Mouse (Mus musculus) kidney, embryonic 14.5 days (tissue): ENCODE data around the gene Atp6v1e2. TPM values are rescaled to one million over a fixed set of nuclear protein-coding genes. Genes with fewer than 3 reads are reported as not detected.

ENCODE experiments used
- ATAC-seq: fragments of 200-750 bp; cut with Nextera tagmentation; 2 replicates; pipeline ENCODE4 v1.8.0; 2017; ENCODE audit warnings: moderate number of reproducible peaks, mild to moderate bottlenecking, moderate TSS enrichment, moderate library complexity; ENCODE audit not compliant: low FRiP score, low TSS enrichment
- H3K27ac ChIP-seq: fragments of 300-500 bp; sonication (generic); 2 replicates; pipeline ENCODE4 v1.5.1; 2014; ENCODE audit warnings: low read depth, mild to moderate bottlenecking, low read length, moderate library complexity, mixed read lengths
- H3K27me3 ChIP-seq: fragments of 300-500 bp; sonication (generic); 2 replicates; pipeline ENCODE4 v1.6.1; 2014; ENCODE audit warnings: mild to moderate bottlenecking, low read length; ENCODE audit not compliant: control insufficient read depth, insufficient read depth
- H3K36me3 ChIP-seq: fragments of 300-500 bp; sonication (generic); 2 replicates; pipeline ENCODE4 v1.6.1; 2014; ENCODE audit warnings: low read length, mixed read lengths; ENCODE audit not compliant: control insufficient read depth, insufficient read depth
- H3K4me1 ChIP-seq: fragments of 300-500 bp; sonication (generic); 2 replicates; pipeline ENCODE4 v1.6.1; 2014; ENCODE audit warnings: low read length, mixed read lengths; ENCODE audit not compliant: control insufficient read depth, insufficient read depth
- H3K4me2 ChIP-seq: fragments of 300-500 bp; sonication (generic); replicated peaks from 2 replicates; pipeline ENCODE4 v1.6.1; 2014; ENCODE audit warnings: low read depth, mild to moderate bottlenecking, low read length
- H3K4me3 ChIP-seq: fragments of 300-500 bp; sonication (generic); 2 replicates; pipeline ENCODE4 v1.5.1; 2014; ENCODE audit warnings: mild to moderate bottlenecking, low read length
- H3K9ac ChIP-seq: fragments of 300-500 bp; sonication (generic); 2 replicates; pipeline ENCODE4 v1.6.1; 2014; ENCODE audit warnings: low read depth, mild to moderate bottlenecking, low read length, moderate library complexity
- H3K9me3 ChIP-seq: fragments of 300-500 bp; sonication (generic); 2 replicates; pipeline ENCODE4 v1.6.1; 2016; ENCODE audit warnings: low read length; ENCODE audit not compliant: control insufficient read depth
- WGBS: fragments of 180-500 bp; shearing (Covaris S2); extraction: QIAGEN DNeasy Blood & Tissue Kit; methylation state at CpG from one replicate; pipeline ENCODE4 v1.1.7; 2014; 5-methylcytosine and 5-hydroxymethylcytosine counted together
- polyA plus RNA-seq: library from polyadenylated mRNA; unstranded; fragments of >200 nt; fragmentation: Nextera tagmentation; extraction: Ambion mirVana; gene quantifications from 2 replicates; pipeline ENCODE4 v1.2.1, GENCODE M21; 2014

Atp6v1e2 gene
- polyA plus RNA-seq, 1 experiment from 2014 or later, result not detected

DNA sequence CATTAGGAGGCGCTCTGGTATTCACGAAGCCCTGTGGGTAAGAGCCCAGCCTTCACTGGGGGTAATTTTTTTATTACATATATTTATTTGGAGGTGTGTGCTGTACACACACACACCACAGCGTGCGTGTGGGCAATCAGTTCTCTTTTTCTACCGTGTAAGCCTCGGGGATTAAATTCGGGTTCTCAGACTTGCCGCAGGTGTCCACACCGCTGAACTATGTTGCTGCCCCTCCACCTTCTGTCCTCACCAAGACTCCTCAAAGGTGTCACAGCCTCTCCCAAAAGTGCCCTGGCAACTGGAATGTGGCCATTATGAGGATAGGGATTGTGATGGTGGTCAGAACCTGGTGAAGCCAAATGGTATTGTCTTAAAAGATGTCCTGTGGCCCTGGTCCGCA, 30.6 kb downstream of the Atp6v1e2 start, which contains the start of gene Tmem247:
Gene Tmem247, plus strand, starts transcription at position 301 of the 400 bp plus-strand sequence.
- ATAC-seq, result no peak
- 95% methylated on average over 10 of the region's 10 CpGs for WGBS
- no peaks in the 10 kb centered on the region for H3K4me1 ChIP-seq

DNA sequence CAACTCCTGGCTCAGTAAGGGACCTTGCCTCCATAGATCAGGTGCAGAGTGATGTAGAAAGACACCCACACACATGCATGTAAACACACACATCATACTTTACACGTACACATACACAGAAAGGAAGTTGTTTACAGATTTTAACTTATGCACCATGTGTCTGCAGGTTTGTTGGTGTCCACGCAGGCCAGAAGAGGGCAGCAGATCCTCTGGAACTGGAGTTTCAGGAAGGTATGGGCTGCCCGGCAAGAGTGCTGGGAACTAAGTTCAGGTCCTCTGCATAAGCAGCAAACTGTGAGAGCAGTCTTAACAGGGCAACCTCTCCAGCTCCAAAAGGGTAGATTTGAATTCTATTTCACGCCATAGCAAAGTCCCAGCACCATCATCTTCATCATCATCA, 32.2 kb downstream of the Atp6v1e2 start:
- WGBS, result 81% methylated on average over 4 of the region's 4 CpGs
- ATAC-seq, result no peak
- Histone ChIP-seq H3K36me3 (no peaks in the 10 kb centered on the region), H3K9ac (no peak overlapping the region), H3K4me1 (no peaks in the 10 kb centered on the region), H3K9me3 (no peaks in the 10 kb centered on the region), H3K27ac (no peak overlapping the region), H3K4me3 (no peak overlapping the region), H3K4me2 (no peak overlapping the region), H3K27me3 (no peaks in the 10 kb centered on the region)

More for the DNA sequence above, 30.6 kb downstream of the Atp6v1e2 start, which contains the start of gene Tmem247:
- Histone ChIP-seq H3K27me3 (no peaks in the 10 kb centered on the region), H3K4me3 (no peak within 1 kb of the TSS), H3K27ac (no peak within 1 kb of the TSS), H3K9me3 (no peaks in the 10 kb centered on the region), H3K4me2 (no peak within 1 kb of the TSS), H3K36me3 (no peaks in the 10 kb centered on the region), H3K9ac (no peak within 1 kb of the TSS)

DNA sequence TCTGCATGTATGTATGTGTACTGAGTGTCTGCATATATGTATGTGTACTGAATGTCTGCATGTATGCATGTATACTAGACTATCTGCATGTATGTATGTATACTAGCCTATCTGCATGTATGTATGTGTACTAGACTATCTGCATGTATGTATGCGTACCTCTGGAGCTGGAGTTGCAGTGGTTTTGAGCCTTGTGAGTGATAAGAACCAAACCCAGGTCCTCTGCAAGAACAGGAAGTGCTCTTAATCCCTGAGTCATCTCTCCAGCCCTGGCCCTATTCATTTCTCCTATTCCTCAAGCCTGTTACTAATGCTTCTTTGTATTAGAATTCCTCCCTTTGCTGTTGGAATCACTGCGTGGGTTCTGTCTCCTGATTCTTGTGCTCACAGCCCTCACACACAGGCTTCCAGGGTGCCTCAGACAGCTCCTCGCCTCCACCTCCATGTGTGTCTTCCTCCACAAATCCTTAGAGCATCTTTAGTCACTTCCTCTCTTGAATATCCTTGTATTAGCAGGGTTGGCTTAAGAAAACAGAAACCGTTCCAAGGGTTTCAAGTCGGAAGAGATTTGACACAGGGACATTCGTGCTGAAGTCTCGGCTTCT, 34.6 kb downstream of the Atp6v1e2 start:
- Histone ChIP-seq H3K4me2 (no peak overlapping the region), H3K9me3 (no peaks in the 10 kb centered on the region), H3K27ac (no peak overlapping the region), H3K9ac (no peak overlapping the region), H3K4me3 (no peak overlapping the region), H3K4me1 (no peaks in the 10 kb centered on the region), H3K27me3 (no peaks in the 10 kb centered on the region), H3K36me3 (no peaks in the 10 kb centered on the region)
- no peak for ATAC-seq
- 73% methylated on average over 7 of the region's 7 CpGs for WGBS

DNA sequence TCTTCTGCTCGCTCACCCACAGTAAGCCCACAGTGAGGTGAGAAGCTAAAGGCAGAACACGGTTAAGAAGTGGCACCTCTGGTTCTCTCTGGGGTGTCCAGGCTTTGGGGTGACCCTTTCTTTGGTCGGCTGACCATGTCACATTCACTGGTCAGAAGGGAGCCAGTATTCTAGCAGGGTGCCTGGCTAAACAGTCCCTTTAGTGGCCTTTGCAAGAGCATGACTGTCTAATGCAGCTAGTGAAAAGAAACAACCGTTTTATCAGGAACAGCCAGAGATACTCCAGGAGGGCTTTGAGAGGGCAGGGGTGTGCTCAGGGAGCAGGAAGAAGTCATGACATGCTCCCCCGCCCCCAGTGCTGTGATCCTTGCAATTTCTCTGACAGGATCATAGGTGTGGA, 36.4 kb downstream of the Atp6v1e2 start:
- H3K9ac ChIP-seq, result no peak overlapping the region
- H3K4me3 ChIP-seq, result no peak overlapping the region
- H3K4me1 ChIP-seq, result no peaks in the 10 kb centered on the region
- no peak overlapping the region for H3K4me2 ChIP-seq
- no peaks in the 10 kb centered on the region for H3K9me3 ChIP-seq
- no peaks in the 10 kb centered on the region for H3K27me3 ChIP-seq
- no peaks in the 10 kb centered on the region for H3K36me3 ChIP-seq
- WGBS, result 64% methylated on average over 5 of the region's 5 CpGs
- ATAC-seq, result no peak
- no peak overlapping the region for H3K27ac ChIP-seq

DNA sequence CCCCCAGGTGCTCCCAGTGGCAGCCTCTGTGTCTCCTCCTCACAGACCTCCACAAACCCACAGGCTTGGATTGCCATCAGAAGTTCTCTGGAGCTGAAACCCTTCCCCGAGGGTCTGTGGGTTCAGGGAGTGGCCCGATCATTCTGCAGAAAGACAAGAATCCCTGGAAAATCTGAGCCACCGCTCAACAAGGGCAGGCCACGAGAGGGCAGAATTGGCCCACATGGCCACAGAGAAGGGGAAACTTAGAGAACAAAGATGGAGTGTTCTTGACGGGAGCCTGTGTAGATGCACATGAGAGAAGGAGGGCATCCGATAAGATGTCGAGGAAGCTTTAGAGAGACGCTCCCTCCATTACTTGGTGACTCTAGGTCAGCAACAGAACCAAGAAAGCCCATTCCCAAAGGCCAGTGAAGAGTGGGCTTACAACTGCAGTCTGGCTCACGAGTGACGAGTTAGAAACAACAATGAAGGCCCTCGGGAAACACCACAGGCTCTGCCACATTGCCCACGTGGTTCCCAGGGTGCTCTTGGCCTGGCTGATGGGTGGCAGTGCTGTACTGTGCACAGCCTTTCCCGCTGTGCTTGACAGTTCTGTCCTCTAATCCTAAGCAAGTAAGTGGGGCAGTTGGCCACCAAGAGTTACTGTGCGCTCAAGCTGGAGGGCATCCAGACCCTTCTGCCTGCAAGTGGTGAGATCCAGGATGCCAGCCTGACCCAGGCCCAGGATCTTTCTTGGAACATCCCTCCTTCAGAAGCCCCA, 37.8 kb downstream of the Atp6v1e2 start:
- no peak for ATAC-seq
- WGBS, result 75% methylated on average over 14 of the region's 14 CpGs
- Histone ChIP-seq H3K4me3 (no peak overlapping the region), H3K27me3 (no peaks in the 10 kb centered on the region), H3K9me3 (no peaks in the 10 kb centered on the region), H3K27ac (no peak overlapping the region), H3K4me1 (peaks cover 6% of the 10 kb centered on the region; the same call in 1 of the 2 replicates), H3K36me3 (no peaks in the 10 kb centered on the region), H3K9ac (no peak overlapping the region), H3K4me2 (no peak overlapping the region)

DNA sequence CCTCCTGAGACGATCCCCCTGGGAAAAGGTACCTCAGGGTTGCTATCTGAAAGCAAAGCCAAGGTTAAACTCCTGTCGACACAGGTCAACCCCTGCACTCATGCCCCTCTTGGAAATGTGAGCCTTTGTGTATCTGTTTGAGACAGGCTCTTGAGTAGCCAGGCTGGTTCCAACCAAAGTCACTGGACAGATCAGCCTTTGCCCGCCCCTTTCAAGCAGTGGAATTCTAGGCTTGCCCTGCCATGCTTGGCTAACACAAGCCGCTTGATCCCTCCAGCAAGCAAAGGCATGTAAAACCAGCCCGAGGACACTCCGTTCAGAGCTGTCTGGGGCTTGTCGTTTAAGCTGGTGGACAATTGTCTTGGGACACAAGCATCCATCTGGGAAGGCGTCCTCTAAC, 39.4 kb downstream of the Atp6v1e2 start:
- WGBS, result 49% methylated on average over 8 of the region's 8 CpGs
- Histone ChIP-seq H3K27me3 (no peaks in the 10 kb centered on the region), H3K4me3 (no peak overlapping the region), H3K27ac (no peak overlapping the region), H3K9me3 (no peaks in the 10 kb centered on the region), H3K9ac (no peak overlapping the region), H3K4me1 (peaks cover 7% of the 10 kb centered on the region; the same call in 1 of the 2 replicates), H3K4me2 (no peak overlapping the region), H3K36me3 (no peaks in the 10 kb centered on the region)
- ATAC-seq, result no peak

DNA sequence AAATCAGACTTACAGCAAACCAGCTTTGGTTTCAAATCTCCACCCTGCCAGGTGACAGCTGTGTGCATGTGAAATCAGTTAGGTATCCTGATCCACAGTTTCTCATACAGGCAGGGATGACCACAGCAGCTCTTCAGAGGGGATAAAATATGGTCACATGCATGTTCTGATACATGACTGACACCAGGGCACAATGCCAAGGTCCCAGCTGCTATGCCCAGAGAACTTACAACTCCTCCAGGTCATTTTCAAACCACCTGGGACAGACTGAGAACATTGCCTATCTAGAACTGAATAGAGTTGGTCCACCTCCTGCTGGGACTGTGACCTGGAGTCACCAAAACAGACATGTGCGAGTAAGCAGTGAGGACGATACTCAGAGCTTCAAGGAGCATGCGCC, 40.6 kb downstream of the Atp6v1e2 start:
- peaks cover 7% of the 10 kb centered on the region; the same call in 1 of the 2 replicates for H3K4me1 ChIP-seq
- no peaks in the 10 kb centered on the region for H3K36me3 ChIP-seq
- H3K4me2 ChIP-seq, result no peak overlapping the region
- 96% methylated on average over 3 of the region's 3 CpGs for WGBS
- no peak overlapping the region for H3K27ac ChIP-seq
- H3K4me3 ChIP-seq, result no peak overlapping the region
- H3K9ac ChIP-seq, result no peak overlapping the region
- no peaks in the 10 kb centered on the region for H3K9me3 ChIP-seq
- ATAC-seq, result no peak
- H3K27me3 ChIP-seq, result no peaks in the 10 kb centered on the region

DNA sequence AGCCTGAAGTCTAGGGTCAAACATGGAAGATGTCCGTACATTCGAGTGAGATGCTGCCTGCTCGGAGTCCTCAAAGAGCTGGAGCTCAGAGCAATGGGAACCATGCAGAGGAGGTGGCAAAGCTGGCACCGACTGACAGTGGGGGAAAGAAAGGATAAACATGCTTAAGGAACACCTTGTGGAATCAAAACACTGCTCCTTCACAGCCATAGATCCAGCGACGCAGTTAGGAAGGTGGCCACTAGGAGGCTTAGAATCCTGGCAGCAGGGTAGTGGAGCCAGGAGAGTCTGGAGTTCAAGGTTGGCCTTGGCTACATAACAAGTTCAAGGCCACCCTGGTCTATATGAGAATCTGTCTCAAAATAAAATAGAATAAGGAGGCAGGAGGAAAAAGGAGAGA, 41.1 kb downstream of the Atp6v1e2 start:
- no peaks in the 10 kb centered on the region for H3K27me3 ChIP-seq
- no peak for ATAC-seq
- H3K4me2 ChIP-seq, result no peak overlapping the region
- WGBS, result 30% methylated on average over 6 of the region's 6 CpGs
- H3K27ac ChIP-seq, result no peak overlapping the region
- no peaks in the 10 kb centered on the region for H3K36me3 ChIP-seq
- no peaks in the 10 kb centered on the region for H3K9me3 ChIP-seq
- peaks cover 7% of the 10 kb centered on the region; the same call in 1 of the 2 replicates for H3K4me1 ChIP-seq
- no peak overlapping the region for H3K4me3 ChIP-seq
- no peak overlapping the region for H3K9ac ChIP-seq

DNA sequence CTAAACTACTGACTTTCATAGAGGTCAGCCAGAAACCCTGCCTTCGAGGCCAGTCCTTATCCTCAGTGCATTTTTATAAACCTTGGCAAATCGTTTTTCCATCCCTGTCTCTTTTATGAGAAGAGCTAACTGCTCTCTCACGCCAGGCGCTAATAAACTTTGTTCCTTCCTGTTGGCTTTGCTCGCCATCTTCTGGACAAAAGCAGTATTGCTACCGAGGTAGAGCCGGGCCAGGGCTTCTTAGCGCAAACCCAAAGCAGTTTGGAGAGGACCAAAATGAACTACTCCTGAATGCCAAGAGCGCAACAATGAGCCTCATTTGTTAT, 41.6 kb downstream of the Atp6v1e2 start:
- peak overlapping the region; percentile 3; the same call in 1 of the 2 replicates for H3K27ac ChIP-seq
- H3K4me2 ChIP-seq, result no peak overlapping the region
- peak; percentile 44; the same call in 1 of the 2 replicates for ATAC-seq
- 4% methylated on average over 9 of the region's 9 CpGs for WGBS
- no peaks in the 10 kb centered on the region for H3K36me3 ChIP-seq
- no peaks in the 10 kb centered on the region for H3K9me3 ChIP-seq
- H3K4me3 ChIP-seq, result no peak overlapping the region
- no peaks in the 10 kb centered on the region for H3K27me3 ChIP-seq
- no peak overlapping the region for H3K9ac ChIP-seq
- peaks cover 7% of the 10 kb centered on the region; the same call in 1 of the 2 replicates for H3K4me1 ChIP-seq
